Mouse (Mus musculus) kidney, postnatal 14 days (tissue): ENCODE data around the gene BC048671.

Source experiments
- DNase-seq: peaks from one replicate; pipeline ENCODE4 v3.0.0; 2022; ENCODE audit warnings: mixed read lengths

The BC048671 gene

DNA sequence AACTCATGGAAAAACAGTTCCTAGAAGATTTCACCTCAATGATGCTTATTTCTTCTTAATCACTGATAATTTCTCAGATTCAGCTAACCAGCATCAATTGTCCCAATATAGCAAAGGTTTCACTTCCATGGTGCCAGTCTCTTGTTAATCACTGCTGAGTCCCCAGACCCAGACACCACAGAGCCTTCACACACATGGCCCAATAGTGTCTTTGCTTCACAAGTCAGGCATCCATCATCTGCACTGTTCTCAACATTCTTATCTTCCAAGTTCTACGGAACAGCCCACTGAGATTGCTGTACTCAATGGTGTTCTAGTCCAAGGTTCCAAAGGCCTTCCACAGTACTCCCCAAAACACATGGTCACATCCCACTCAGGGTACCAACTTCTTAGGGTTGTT, at the start of gene BC048671:
TSS of gene BC048671 (plus strand) at position 301 of the 400 bp plus-strand sequence.
- no peak for DNase-seq

GRCm38 (mm10) chr6:90288265-90288664, 12.8 kb upstream of the BC048671 start:
- DNase-seq, result peak; percentile 32

- no peak for DNase-seq
Observed at GRCm38 (mm10) chr6:90306315-90306975, 5.4 kb downstream of the BC048671 start.

DNA sequence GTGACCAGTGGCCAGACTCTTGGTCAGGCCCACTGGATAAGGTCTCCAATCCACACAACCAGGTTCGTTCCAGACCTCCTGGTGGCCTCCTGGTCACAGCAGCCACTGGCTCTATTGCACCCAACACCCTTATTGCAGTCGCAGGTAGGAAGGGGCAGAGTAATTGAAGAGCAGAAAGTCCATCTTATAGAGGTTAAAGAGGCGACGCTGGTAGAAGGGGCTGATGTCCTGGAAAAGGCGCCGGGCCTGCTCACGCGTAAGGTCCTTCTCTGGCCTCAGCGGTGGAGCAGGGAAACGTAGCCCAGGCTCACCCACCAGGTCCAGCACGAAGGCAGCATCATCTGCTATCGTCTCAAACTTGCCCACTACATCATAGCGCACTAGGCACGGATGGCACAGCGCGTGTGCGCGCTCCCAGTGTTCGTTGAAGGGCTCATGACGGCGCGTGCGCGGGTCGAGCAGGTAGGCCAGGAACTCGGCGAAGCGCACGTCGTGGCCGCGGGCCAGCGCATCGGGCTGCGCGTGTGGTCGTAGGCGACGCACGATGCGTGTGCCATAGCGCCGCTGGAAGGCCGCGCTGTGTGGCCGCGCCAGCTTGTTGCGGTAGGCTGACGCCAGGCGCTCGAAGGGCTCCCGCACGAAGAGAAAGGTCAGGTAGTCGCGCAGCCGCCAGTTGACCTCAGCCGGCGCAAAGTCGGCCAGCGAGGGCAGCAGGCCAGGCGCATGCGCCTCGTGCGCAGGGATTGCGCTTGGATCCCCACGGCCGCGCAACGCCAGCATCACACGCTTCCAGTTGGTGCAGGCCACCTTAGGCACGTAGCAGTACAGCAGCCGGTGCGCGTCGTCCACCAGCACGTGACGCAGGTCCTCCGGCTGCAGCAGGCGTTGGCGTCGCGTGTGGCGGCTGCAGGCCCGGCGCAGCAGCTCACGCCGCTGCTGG, 8.1 kb downstream of the BC048671 start:
- DNase-seq, result no peak

DNA sequence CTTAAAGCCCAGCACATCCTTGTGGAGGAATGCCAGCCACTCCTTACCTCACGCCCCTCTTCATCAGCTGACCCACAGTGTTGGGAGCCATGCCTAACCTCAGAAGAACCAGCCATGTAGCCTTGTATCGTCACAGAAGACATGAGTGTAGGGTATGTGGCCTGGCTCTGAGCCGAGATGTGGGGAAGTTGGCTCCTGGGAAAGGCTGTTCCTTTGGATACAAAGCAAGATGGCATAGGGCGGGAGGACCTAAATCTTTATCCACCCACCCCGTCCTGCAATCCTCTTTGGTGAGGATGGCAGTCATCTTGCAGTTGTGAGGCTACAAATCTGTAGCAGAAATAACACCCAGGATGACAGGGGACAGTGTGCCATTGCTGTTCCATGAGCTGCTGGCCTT, 14.9 kb downstream of the BC048671 start:
- no peak for DNase-seq

GRCm38 (mm10) chr6:90317510-90318258, 16.7 kb downstream of the BC048671 start:
- DNase-seq, result no peak

DNA sequence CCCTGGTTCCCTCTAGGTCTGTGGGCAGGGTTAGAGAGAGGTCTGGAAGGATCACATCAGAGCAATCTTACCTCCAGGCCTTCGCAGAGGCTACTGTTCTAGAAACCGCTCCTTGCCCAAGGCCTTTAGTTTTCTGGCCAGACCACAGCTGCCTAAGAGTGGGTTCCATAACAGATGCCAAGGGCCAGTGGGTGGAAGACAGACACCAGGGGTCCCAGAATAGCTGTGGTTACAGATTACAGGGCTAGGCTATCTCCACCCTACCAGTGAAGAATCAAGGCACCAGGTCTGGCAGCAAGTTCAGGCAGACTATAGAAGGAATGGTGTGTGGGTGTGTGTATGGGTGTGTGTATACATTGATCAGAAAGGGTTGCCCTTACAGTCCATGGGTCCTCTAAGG, 18.0 kb downstream of the BC048671 start:
- DNase-seq, result no peak

GRCm38 (mm10) chr6:90319475-90320191, 18.6 kb downstream of the BC048671 start:
- DNase-seq, result no peak

GRCm38 (mm10) chr6:90320429-90320828, 19.4 kb downstream of the BC048671 start:
- DNase-seq, result peak; percentile 51

GRCm38 (mm10) chr6:90321811-90322210, 20.8 kb downstream of the BC048671 start:
- no peak for DNase-seq

GRCm38 (mm10) chr6:90324026-90324425, 23.0 kb downstream of the BC048671 start:
- DNase-seq, result no peak

DNA sequence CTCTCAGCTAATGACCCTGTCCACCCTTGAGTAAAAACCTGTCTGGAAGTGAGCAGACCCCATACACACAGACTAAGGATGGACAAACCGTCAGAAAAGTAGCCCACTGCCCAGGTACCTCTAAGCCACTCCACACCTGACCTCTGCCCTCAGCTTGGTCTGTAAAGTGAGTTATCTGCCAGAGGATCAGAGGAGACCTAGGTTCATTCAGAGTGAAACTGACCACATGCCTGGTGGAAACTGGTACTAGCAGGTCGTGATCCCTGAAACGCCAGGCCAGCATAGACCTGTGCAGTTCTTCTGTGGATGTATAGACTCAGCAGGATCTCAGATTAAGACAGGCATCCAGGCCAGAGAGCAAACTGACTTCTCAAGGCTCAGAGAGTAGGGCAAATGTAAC, 23.4 kb downstream of the BC048671 start:
- no peak for DNase-seq

DNA sequence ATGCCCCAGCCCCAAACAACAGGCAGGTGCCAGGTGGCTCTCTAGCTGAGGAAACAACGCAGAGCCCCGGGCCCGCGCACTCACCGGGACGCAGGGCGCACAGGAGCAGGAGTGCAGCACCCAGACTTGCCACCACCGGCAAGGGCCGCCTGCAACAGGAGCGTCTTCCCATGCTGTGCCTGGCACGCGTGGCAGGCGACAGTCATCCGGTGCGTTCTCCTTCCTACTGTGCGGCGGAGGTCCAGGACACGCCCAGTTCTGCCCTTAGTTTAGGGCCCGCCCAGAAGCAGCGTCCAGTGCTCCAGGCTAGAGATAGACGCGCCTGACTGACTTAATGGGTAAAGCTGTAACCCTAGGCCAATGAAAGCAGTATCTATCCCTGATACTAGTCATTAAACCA, 24.0 kb downstream of the BC048671 start, which contains the start of gene Chst13:
TSS of gene Chst13 (minus strand) at position 195 of the 400 bp plus-strand sequence.
- peak; percentile 37 for DNase-seq

GRCm38 (mm10) chr6:90327670-90328069, 26.7 kb downstream of the BC048671 start:
- DNase-seq, result no peak

DNA sequence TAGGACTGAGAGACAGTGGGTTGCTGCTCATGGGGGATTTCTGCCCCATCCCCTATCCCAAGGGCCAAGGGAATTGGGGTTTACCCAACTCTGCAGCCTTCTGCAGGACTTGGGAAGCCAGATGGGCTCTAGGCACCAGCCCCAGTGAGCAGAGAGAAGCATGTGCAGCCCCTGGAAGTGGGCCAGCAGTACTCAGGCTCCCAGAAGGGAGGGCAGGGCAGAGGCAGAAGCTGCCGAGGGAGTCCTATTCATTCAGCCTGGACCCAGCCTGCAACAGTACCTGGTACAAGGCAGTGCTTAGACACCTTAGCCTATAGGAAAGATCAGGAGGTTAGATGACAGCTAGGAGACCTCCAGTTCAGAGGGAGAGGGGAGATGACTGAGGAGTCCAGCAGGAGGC, 28.9 kb downstream of the BC048671 start:
- DNase-seq, result peak; percentile 48

GRCm38 (mm10) chr6:90332561-90333425, 31.8 kb downstream of the BC048671 start, which contains the start of gene Uroc1:
Gene Uroc1, plus strand, starts transcription at chr6:90333284.
- DNase-seq, result peak; percentile 43

- DNase-seq, result no peak
Observed at GRCm38 (mm10) chr6:90334244-90334643, 33.2 kb downstream of the BC048671 start.

GRCm38 (mm10) chr6:90342343-90342742, 41.3 kb downstream of the BC048671 start:
- no peak for DNase-seq

GRCm38 (mm10) chr6:90347183-90347582, 46.2 kb downstream of the BC048671 start:
- DNase-seq, result no peak

DNA sequence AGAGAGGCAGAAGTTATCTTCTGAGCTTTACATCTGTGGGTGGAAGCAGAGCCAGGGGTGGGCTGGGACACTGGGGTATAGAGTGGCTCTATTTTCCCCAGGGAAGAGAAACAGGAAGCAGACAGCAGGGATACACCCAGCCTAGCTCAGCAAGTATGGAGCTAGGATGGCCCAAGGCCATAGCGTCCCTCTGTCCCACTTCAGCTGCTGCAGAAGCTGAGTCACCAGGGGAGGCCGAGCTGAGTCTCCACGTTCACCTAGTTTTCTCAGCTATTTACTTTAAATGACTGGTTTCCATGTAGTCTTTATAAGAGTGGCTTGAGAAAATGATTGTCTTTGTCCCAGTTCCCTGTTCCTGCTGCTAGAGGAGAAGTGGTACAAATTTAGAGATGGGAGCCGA, 47.5 kb downstream of the BC048671 start:
- no peak for DNase-seq

- DNase-seq, result no peak
Observed at GRCm38 (mm10) chr6:90350011-90350410, 49.0 kb downstream of the BC048671 start.
